Mouse (Mus musculus) cortical plate, adult 2 months (tissue): ENCODE data around the gene Gm44503.

Experiments used
- CTCF ChIP-seq: fragments of 200-500 bp; IDR thresholded peaks from 2 replicates; pipeline ENCODE4 v1.5.1; 2011; ENCODE audit warnings: mild to moderate bottlenecking, control low read depth, low read length; ENCODE audit not compliant: insufficient read depth; ENCODE audit errors: extremely low read depth
- POLR2A ChIP-seq: fragments of 200-500 bp; IDR thresholded peaks from 2 replicates; pipeline ENCODE4 v1.6.1; 2011; ENCODE audit warnings: mild to moderate bottlenecking, low read length, control low read depth; ENCODE audit not compliant: insufficient read depth; ENCODE audit errors: extremely low read depth

GRCm38 (mm10) chr9:72923068-72923467, 35.6 kb upstream of the Gm44503 start:
- TF ChIP-seq POLR2A, result no peak
- no peak for TF ChIP-seq CTCF
